Mouse (Mus musculus): ENCODE measurements at regions not wholly inside any gene's neighbourhood (a gene's known extent, or its start where the extent isn't known, plus 50 kb on each side); places are given as distances from the start of the nearest gene placed in this dataset.

- TF ChIP-seq CTCF (conservative IDR thresholded peaks at IDR 0.05; ENCODE audit: low read length) (no peak), POU5F1 (IDR thresholded peaks at IDR 0.05; ENCODE audit: borderline replicate concordance, low read length) (no peak)
These were observed 340.0 kb downstream of the Gm9195 start for GRCm38 (mm10) chr14:72151676-72152075.

Data from E14TG2a.4 (cell line).